In the genomic region with DNA sequence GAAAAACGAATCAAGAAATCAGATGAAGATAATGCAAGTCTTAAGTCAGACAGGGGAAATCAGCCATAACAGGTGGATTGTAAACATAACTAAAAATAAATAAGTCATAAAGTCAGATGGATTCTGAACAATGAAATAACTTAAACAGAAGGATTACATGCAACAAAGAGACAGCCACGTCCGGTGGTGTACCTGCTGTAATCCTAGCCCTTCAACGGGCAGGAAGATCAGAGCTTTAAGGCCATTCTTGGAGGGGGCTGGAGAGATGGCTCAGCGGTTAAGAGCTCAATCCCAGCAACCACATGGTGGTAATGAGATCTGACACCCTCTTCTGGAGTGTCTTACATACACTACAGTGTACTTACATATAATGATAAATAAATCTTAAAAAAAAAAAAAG, we compare ENCODE assay signal across 16 mouse cellular contexts. TPM values are rescaled to one million over a fixed set of nuclear protein-coding genes. Genes with fewer than 3 reads are reported as not detected.
"Had no signal": no experiment of that assay in that cellular context is flagged by ENCODE, and none has a peak within 500 bp of the region (broad histone marks: within the 10 kb centered on the region; RNA-seq: fewer than 3 reads in every experiment).

No protein-coding gene starts in this region.

- H3K4me3 ChIP-seq: intestine, embryonic 15.5 days; limb, embryonic 12.5 days; midbrain, embryonic 12.5 days; stomach, embryonic 15.5 days had no signal

- ATAC-seq: intestine, embryonic 15.5 days; midbrain, embryonic 16.5 days had no signal

- DNase-seq: kidney, adult 18-20 months; kidney, postnatal 14 days; lung, adult 18-20 months; lung, postnatal 10 days; right cerebral cortex, postnatal 14 days; thymus, adult 18-20 months; thymus, postnatal 14 days had no signal

- H3K27ac ChIP-seq: intestine, embryonic 15.5 days; kidney, embryonic 15.5 days; limb, embryonic 12.5 days; liver, embryonic 14.5 days; midbrain, embryonic 12.5 days; stomach, embryonic 15.5 days had no signal

- H3K9me3 ChIP-seq: intestine, embryonic 15.5 days; kidney, embryonic 15.5 days; limb, embryonic 12.5 days; midbrain, embryonic 12.5 days; stomach, embryonic 15.5 days had no signal

- H3K4me2 ChIP-seq: intestine, embryonic 15.5 days; midbrain, embryonic 12.5 days had no signal

- H3K9ac ChIP-seq: intestine, embryonic 15.5 days; kidney, embryonic 15.5 days; limb, embryonic 12.5 days; liver, embryonic 14.5 days; midbrain, embryonic 12.5 days; stomach, embryonic 15.5 days had no signal

RNA-seq across cellular contexts. Expression of gene Gm10392, which starts 7.7 kb away (rescaled TPM):
- polyA plus RNA-seq: intestine, embryonic 15.5 days; large intestine, adult 2 months; limb, embryonic 12.5 days; liver, embryonic 14.5 days; midbrain, embryonic 12.5 days; midbrain, embryonic 16.5 days; neural tube, embryonic 14.5 days had no signal
